9 mouse cellular contexts compared by ENCODE assay signal in the genomic region with DNA sequence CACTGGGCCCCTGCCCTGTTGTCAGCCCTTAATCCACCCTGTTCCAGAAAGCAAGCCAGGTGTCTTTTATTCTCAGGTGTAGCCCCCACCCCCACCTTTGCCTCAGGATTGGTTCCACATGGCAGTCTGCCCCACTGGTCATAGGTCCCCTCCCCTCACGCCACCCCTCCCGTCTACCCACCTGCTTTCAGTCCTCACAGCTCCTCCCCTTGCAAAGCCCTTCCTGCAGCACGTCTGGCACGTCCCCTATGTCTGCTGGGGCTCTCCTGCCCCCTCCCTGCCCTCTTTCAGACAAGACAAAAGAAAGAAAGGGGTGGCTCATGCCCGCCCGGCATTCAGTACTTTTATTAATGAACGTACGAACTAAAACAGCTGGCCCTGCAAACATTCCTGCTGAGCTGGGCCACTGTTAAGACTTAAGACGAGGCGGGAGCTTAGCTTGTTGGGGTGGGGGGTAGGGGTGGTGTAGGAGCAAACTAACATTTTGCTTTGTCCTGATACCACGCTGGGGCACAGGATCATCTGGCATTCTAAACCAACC. TPM values are rescaled to one million over a fixed set of nuclear protein-coding genes. Genes with fewer than 3 reads are reported as not detected.
DNase-seq lines count a peak whose midpoint lies in the region; ATAC-seq and TF ChIP-seq lines count a peak whose summit lies in the region.
"Had no signal": no experiment of that assay in that cellular context is flagged by ENCODE, and none has a peak within 500 bp of the region (broad histone marks: within the 10 kb centered on the region; RNA-seq: fewer than 3 reads in every experiment).

No protein-coding gene starts in this region.

- no peak overlapping the region for H3K4me2 ChIP-seq in lung, embryonic 14.5 days
- no peak overlapping the region for H3K4me2 ChIP-seq in forebrain, postnatal 0 days (ENCODE audit: low read depth)
- H3K4me2 ChIP-seq in liver, embryonic 16.5 days (ENCODE audit: low read depth, low read length): no peak overlapping the region

- TF ChIP-seq POLR2A in kidney, adult 2 months (IDR thresholded peaks at IDR 0.05; ENCODE audit: low read depth, low read length): no peak

- H3K27ac ChIP-seq in lung, embryonic 14.5 days (ENCODE audit: low read depth): peak overlapping the region; percentile 71
- H3K27ac ChIP-seq in forebrain, postnatal 0 days (ENCODE audit: low read depth, low read length): no peak overlapping the region
- no peak overlapping the region for H3K27ac ChIP-seq in liver, embryonic 16.5 days (ENCODE audit: low read length)
- H3K27ac ChIP-seq in kidney, adult 2 months (ENCODE audit: insufficient read depth, low read depth, low read length): no peak overlapping the region

- no peak overlapping the region for H3K9ac ChIP-seq in lung, embryonic 14.5 days
- H3K9ac ChIP-seq in forebrain, postnatal 0 days: no peak overlapping the region
- no peak overlapping the region for H3K9ac ChIP-seq in liver, embryonic 16.5 days (ENCODE audit: low read depth, low read length)

- H3K4me3 ChIP-seq in lung, embryonic 14.5 days (ENCODE audit: low read depth, low read length): no peak overlapping the region
- H3K4me3 ChIP-seq in forebrain, postnatal 0 days (ENCODE audit: low read depth, low read length): no peak overlapping the region
- no peak overlapping the region for H3K4me3 ChIP-seq in liver, embryonic 16.5 days (ENCODE audit: low read depth, low read length)
- no peak overlapping the region for H3K4me3 ChIP-seq in kidney, adult 2 months (ENCODE audit: insufficient read depth, low read depth, low read length)

- peak; percentile 66 for DNase-seq in lung, embryonic 14.5 days
- no peak for DNase-seq in lung, postnatal 25 days (ENCODE audit: low spot score)
- no peak for DNase-seq in forebrain, postnatal 0 days
- DNase-seq in yolk sac, embryonic 10.5 days (ENCODE audit: low spot score): peak; percentile 38
- DNase-seq in kidney, adult 2 months: no peak
- no peak for DNase-seq in urinary bladder, adult 2 months (ENCODE audit: low spot score)
- no peak for DNase-seq in thymus, postnatal 10 days (ENCODE audit: low spot score in 2 of 2)
- DNase-seq: kidney, postnatal 4 days had no signal

- peaks cover 6% of the 10 kb centered on the region for H3K4me1 ChIP-seq in lung, embryonic 14.5 days (ENCODE audit: insufficient read depth)
- H3K4me1 ChIP-seq in forebrain, postnatal 0 days (ENCODE audit: insufficient read depth): no peaks in the 10 kb centered on the region
- H3K4me1 ChIP-seq in liver, embryonic 16.5 days (ENCODE audit: control insufficient read depth, low read depth, low read length): no peaks in the 10 kb centered on the region
- no peaks in the 10 kb centered on the region for H3K4me1 ChIP-seq in kidney, adult 2 months (ENCODE audit: control insufficient read depth, insufficient read depth, low read length)

- no peaks in the 10 kb centered on the region for H3K9me3 ChIP-seq in lung, embryonic 14.5 days (ENCODE audit: low read depth, low read length)
- no peaks in the 10 kb centered on the region for H3K9me3 ChIP-seq in forebrain, postnatal 0 days (ENCODE audit: low read length)
- H3K9me3 ChIP-seq in liver, embryonic 16.5 days (replicated peaks; ENCODE audit: control insufficient read depth, low read length): no peaks in the 10 kb centered on the region

- H3K36me3 ChIP-seq in lung, embryonic 14.5 days (ENCODE audit: insufficient read depth): no peaks in the 10 kb centered on the region
- H3K36me3 ChIP-seq in forebrain, postnatal 0 days (ENCODE audit: insufficient read depth): no peaks in the 10 kb centered on the region
- H3K36me3 ChIP-seq in liver, embryonic 16.5 days (ENCODE audit: control insufficient read depth, insufficient read depth): no peaks in the 10 kb centered on the region
- H3K36me3 ChIP-seq in kidney, adult 2 months (ENCODE audit: control insufficient read depth, insufficient read depth, low read length): no peaks in the 10 kb centered on the region

- H3K27me3 ChIP-seq in lung, embryonic 14.5 days (ENCODE audit: insufficient read depth, low read length): no peaks in the 10 kb centered on the region
- H3K27me3 ChIP-seq in forebrain, postnatal 0 days (ENCODE audit: insufficient read depth, low read length): no peaks in the 10 kb centered on the region
- H3K27me3 ChIP-seq in liver, embryonic 16.5 days (ENCODE audit: control insufficient read depth, insufficient read depth, low read depth, low read length): no peaks in the 10 kb centered on the region
- no peaks in the 10 kb centered on the region for H3K27me3 ChIP-seq in kidney, adult 2 months (replicated peaks; ENCODE audit: control insufficient read depth, insufficient read depth, low read length)

- no peak for TF ChIP-seq CTCF in lung, embryonic 14.5 days (IDR thresholded peaks at IDR 0.05; ENCODE audit: low read depth)
- no peak for TF ChIP-seq CTCF in forebrain, postnatal 0 days (IDR thresholded peaks at IDR 0.05; ENCODE audit: low read depth)
- TF ChIP-seq CTCF in kidney, adult 2 months (conservative IDR thresholded peaks at IDR 0.05; ENCODE audit: insufficient read depth, insufficient read length, low read depth, low read length): no peak

- peak; percentile 86 for ATAC-seq in lung, embryonic 14.5 days (ENCODE audit: insufficient read depth)
- ATAC-seq in forebrain, postnatal 0 days: peak; percentile 36; the same call in 1 of the 2 replicates
- ATAC-seq in liver, embryonic 16.5 days (ENCODE audit: low read depth): peak; percentile 39; the same call in 1 of the 2 replicates

- 25% methylated on average over 11 of the region's 11 CpGs for WGBS in lung, embryonic 14.5 days
- 10% methylated on average over 11 of the region's 11 CpGs for WGBS in forebrain, postnatal 0 days
- 43% methylated on average over 11 of the region's 11 CpGs for WGBS in liver, embryonic 16.5 days (ENCODE audit: insufficient replicate concordance)
- 62% methylated on average over 11 of the region's 11 CpGs for WGBS in kidney, adult 2 months

RNA-seq across cellular contexts. Expression of gene Igfbp2, which starts 18.2 kb away (rescaled TPM):
- polyA plus RNA-seq in lung, embryonic 14.5 days (2014; fragmentation: Nextera tagmentation; extraction: Ambion mirVana): 321 and 352 TPM in 2 replicates
- total RNA-seq in forebrain, postnatal 0 days (2014; rRNA removed): 311 and 330 TPM in 2 replicates
- polyA plus RNA-seq in forebrain, postnatal 0 days (2015; fragmentation: Nextera tagmentation; extraction: Ambion mirVana): 341 and 409 TPM in 2 replicates
- 13.4 and 17.9 TPM in 2 replicates for polyA plus RNA-seq in liver, embryonic 16.5 days (2015; fragmentation: Nextera tagmentation; extraction: Ambion mirVana)
- polyA plus RNA-seq in kidney, adult 2 months (2012; rRNA removed): 12.6 and 13.5 TPM in 2 replicates
- 874 and 1,097 TPM in 2 replicates for polyA plus RNA-seq in urinary bladder, adult 2 months (2012; rRNA removed)

Comparison
In these comparisons a context has a peak if more than half of its experiments do, and no peak if none do; other contexts are left out.
1. DNase-seq: peak in lung, embryonic 14.5 days (single experiment) and yolk sac, embryonic 10.5 days (single experiment); none in lung, postnatal 25 days (single experiment), forebrain, postnatal 0 days (single experiment), kidney, adult 2 months (single experiment), urinary bladder, adult 2 months (single experiment) and thymus, postnatal 10 days (0 of 2).
2. ATAC-seq: peak in every context shown above with its lines; median percentile 86 in lung, embryonic 14.5 days; 39 in liver, embryonic 16.5 days; 36 in forebrain, postnatal 0 days.
3. RNA of gene Igfbp2, which starts 18.2 kb away (polyA plus RNA-seq): 874 to 1,097 TPM in urinary bladder, adult 2 months, 321 to 352 TPM in lung, embryonic 14.5 days and 341 to 409 TPM in forebrain, postnatal 0 days; 13.4 to 17.9 TPM in liver, embryonic 16.5 days and 12.6 to 13.5 TPM in kidney, adult 2 months; every median in the first group is over 10 times any median in the second.